Mouse (Mus musculus): Measurements from ENCODE around the gene Cdk5rap3. TPM values are rescaled to one million over a fixed set of nuclear protein-coding genes. Genes with fewer than 3 reads are reported as not detected.
A peak's percentile ranks its signal among the peaks of the same experiment; 100 is the strongest.

The Cdk5rap3 gene
- total RNA-seq, 2 experiments from 2014 or later = 28.0 to 30.8 TPM

GRCm38 (mm10) chr11:96862534-96862933, 53.8 kb downstream of the Cdk5rap3 start:
- no peak for DNase-seq
- intact Hi-C loops (cut with DNase I) = loop anchor here (1.0 to 5.0 kb wide), 3 partner anchors 85 to 310 kb away; partner anchors contain the start of gene Snx11

GRCm38 (mm10) chr11:96861878-96862289, 54.4 kb downstream of the Cdk5rap3 start:
- peak; percentile 95 to 98 for DNase-seq
- intact Hi-C loops (cut with DNase I) = loop anchor here (1.0 to 5.0 kb wide), 4 partner anchors 85 to 583 kb away; partner anchors contain the start of gene Snx11

GRCm38 (mm10) chr11:96861446-96861845, 54.9 kb downstream of the Cdk5rap3 start:
- intact Hi-C loops (cut with DNase I) = loop anchor here (2.0 to 5.0 kb wide), 3 partner anchors 84 to 583 kb away; partner anchors contain the start of gene Snx11
- DNase-seq = peak; percentile 68 to 73

GRCm38 (mm10) chr11:96860564-96860963, 55.7 kb downstream of the Cdk5rap3 start:
- DNase-seq = peak; percentile 91 to 95
- intact Hi-C loops (cut with DNase I) = loop anchor here (2.0 to 5.0 kb wide), 3 partner anchors 83 to 582 kb away; partner anchors contain the start of gene Snx11

- intact Hi-C loops (cut with DNase I) = loop anchor here (2.0 to 5.0 kb wide), 3 partner anchors 82 to 581 kb away; partner anchors contain the start of gene Snx11
Observed at GRCm38 (mm10) chr11:96859635-96860034, 56.7 kb downstream of the Cdk5rap3 start.

GRCm38 (mm10) chr11:96857446-96857845, 58.9 kb downstream of the Cdk5rap3 start:
- intact Hi-C loops (cut with DNase I) = no loop called here

More at GRCm38 (mm10) chr11:96859635-96860034, 56.7 kb downstream of the Cdk5rap3 start:
- DNase-seq = no peak

More at GRCm38 (mm10) chr11:96857446-96857845, 58.9 kb downstream of the Cdk5rap3 start:
- DNase-seq = no peak

Other genes with a start within 250 kb of the Cdk5rap3 start
- 10 to 100 TPM; 14.6 to 15.1 TPM for gene Snx11, start 138.9 kb downstream of the Cdk5rap3 start, total RNA-seq (2021)
- gene Cbx1, start 127.4 kb downstream of the Cdk5rap3 start, total RNA-seq (2021) = 10 to 100 TPM; 46.2 to 59.2 TPM
- 100 to 1,000 TPM; 302 to 348 TPM for gene Nfe2l1, start 86.5 kb downstream of the Cdk5rap3 start, total RNA-seq (2021)
- gene Copz2, start 66.6 kb downstream of the Cdk5rap3 start, total RNA-seq (2021) = 10 to 100 TPM; 43.8 to 50.3 TPM
- gene Prr15l, start 11.6 kb upstream of the Cdk5rap3 start, total RNA-seq (2021) = under 1 TPM; 0.47 to 0.74 TPM
- gene Pnpo, start 27.5 kb upstream of the Cdk5rap3 start, total RNA-seq (2021) = 10 to 100 TPM; 11.8 to 12.8 TPM
- 10 to 100 TPM; 15.0 to 16.1 TPM for gene Sp2, start 66.5 kb upstream of the Cdk5rap3 start, total RNA-seq (2021)
- under 1 TPM; 0.12 to 0.15 TPM for gene Sp6, start 96.9 kb upstream of the Cdk5rap3 start, total RNA-seq (2021)
- 10 to 100 TPM; 11.3 to 16.1 TPM for gene Scrn2, start 113.4 kb upstream of the Cdk5rap3 start, total RNA-seq (2021)
- under 1 TPM; 0.31 to 0.45 TPM for gene Lrrc46, start 124.9 kb upstream of the Cdk5rap3 start, total RNA-seq (2021)
- 10 to 100 TPM; 85.0 to 86.5 TPM for gene Mrpl10, start 125.1 kb upstream of the Cdk5rap3 start, total RNA-seq (2021)
- gene Osbpl7, start 134.1 kb upstream of the Cdk5rap3 start, total RNA-seq (2021) = 1 to 10 TPM; 5.7 to 6.1 TPM
- not detected for gene Tbx21, start 198.8 kb upstream of the Cdk5rap3 start, total RNA-seq (2021)
- 10 to 100 TPM; 15.9 to 17.3 TPM for gene Tbkbp1, start 235.0 kb upstream of the Cdk5rap3 start, total RNA-seq (2021)

All from heart, postnatal 10 days (tissue).